Mouse (Mus musculus) gastrocnemius, postnatal 10 days (tissue): Measurements from ENCODE around the gene Clmn. TPM values are rescaled to one million over a fixed set of nuclear protein-coding genes. Genes with fewer than 3 reads are reported as not detected.

Source experiments
- DNase-seq: peaks from one replicate; pipeline ENCODE4 v3.0.0; 2021; ENCODE audit warnings: mixed read lengths
- long read RNA-seq, 2 experiments: library from polyadenylated mRNA; stranded (forward); transcript quantifications; one replicate each; pipeline ENCODE4 v2.0.0; 2021
- total RNA-seq, 2 experiments: library from RNA; stranded (reverse); gene quantifications; 2 replicates each; pipeline ENCODE4 v1.2.3; 2021

Gene Clmn
- 1 to 10 TPM; 4.2 TPM for total RNA-seq
- long read RNA-seq, experiment 1, result 0 reads
- long read RNA-seq, experiment 2, partial matches to known transcripts, result 0 of 1 reads
- long read RNA-seq, experiment 2, other reads (novel, unspliced or antisense), result 0 of 1 reads

GRCm38 (mm10) chr12:104864439-104865165 lies at the start of gene Clmn:
Clmn (minus strand) TSS chr12:104865076.
- DNase-seq, result peak; percentile 48

- DNase-seq, result no peak
Observed at GRCm38 (mm10) chr12:104912990-104913389, 48.1 kb upstream of the Clmn start.

GRCm38 (mm10) chr12:104912281-104912933 lies 47.5 kb upstream of the Clmn start:
- DNase-seq, result no peak

GRCm38 (mm10) chr12:104909750-104910149 lies 44.9 kb upstream of the Clmn start:
- DNase-seq, result no peak

- DNase-seq, result no peak
Observed at GRCm38 (mm10) chr12:104908986-104909385, 44.1 kb upstream of the Clmn start.

GRCm38 (mm10) chr12:104908024-104908781 lies 43.3 kb upstream of the Clmn start:
- no peak for DNase-seq

- no peak for DNase-seq
Observed at GRCm38 (mm10) chr12:104907133-104907532, 42.3 kb upstream of the Clmn start.

GRCm38 (mm10) chr12:104904138-104904537 lies 39.3 kb upstream of the Clmn start:
- DNase-seq, result no peak

GRCm38 (mm10) chr12:104902392-104903053 lies 37.6 kb upstream of the Clmn start:
- no peak for DNase-seq

- DNase-seq, result no peak
Observed at GRCm38 (mm10) chr12:104901320-104901719, 36.4 kb upstream of the Clmn start.

- DNase-seq, result peak; percentile 31
Observed at GRCm38 (mm10) chr12:104899835-104900234, 35.0 kb upstream of the Clmn start.

GRCm38 (mm10) chr12:104899161-104899560 lies 34.3 kb upstream of the Clmn start:
- DNase-seq, result no peak

- DNase-seq, result no peak
Observed at GRCm38 (mm10) chr12:104898718-104899117, 33.8 kb upstream of the Clmn start.

- no peak for DNase-seq
Observed at GRCm38 (mm10) chr12:104897051-104897618, 32.3 kb upstream of the Clmn start.

- no peak for DNase-seq
Observed at GRCm38 (mm10) chr12:104896640-104897039, 31.8 kb upstream of the Clmn start.

- no peak for DNase-seq
Observed at GRCm38 (mm10) chr12:104892245-104892644, 27.4 kb upstream of the Clmn start.

- no peak for DNase-seq
Observed at GRCm38 (mm10) chr12:104890066-104890465, 25.2 kb upstream of the Clmn start.

- DNase-seq, result no peak
Observed at GRCm38 (mm10) chr12:104886104-104886503, 21.2 kb upstream of the Clmn start.

GRCm38 (mm10) chr12:104882533-104882932 lies 17.7 kb upstream of the Clmn start:
- DNase-seq, result no peak

- no peak for DNase-seq
Observed at GRCm38 (mm10) chr12:104882061-104882460, 17.2 kb upstream of the Clmn start.

- DNase-seq, result no peak
Observed at GRCm38 (mm10) chr12:104881518-104882060, 16.7 kb upstream of the Clmn start.

GRCm38 (mm10) chr12:104880367-104880766 lies 15.5 kb upstream of the Clmn start:
- DNase-seq, result no peak
